Mouse (Mus musculus): Measurements from ENCODE around the gene Hivep1. TPM values are rescaled to one million over a fixed set of nuclear protein-coding genes. Genes with fewer than 3 reads are reported as not detected.

The Hivep1 gene
- polyA plus RNA-seq, 1 experiment from 2014 or later = 9.7 TPM

DNA sequence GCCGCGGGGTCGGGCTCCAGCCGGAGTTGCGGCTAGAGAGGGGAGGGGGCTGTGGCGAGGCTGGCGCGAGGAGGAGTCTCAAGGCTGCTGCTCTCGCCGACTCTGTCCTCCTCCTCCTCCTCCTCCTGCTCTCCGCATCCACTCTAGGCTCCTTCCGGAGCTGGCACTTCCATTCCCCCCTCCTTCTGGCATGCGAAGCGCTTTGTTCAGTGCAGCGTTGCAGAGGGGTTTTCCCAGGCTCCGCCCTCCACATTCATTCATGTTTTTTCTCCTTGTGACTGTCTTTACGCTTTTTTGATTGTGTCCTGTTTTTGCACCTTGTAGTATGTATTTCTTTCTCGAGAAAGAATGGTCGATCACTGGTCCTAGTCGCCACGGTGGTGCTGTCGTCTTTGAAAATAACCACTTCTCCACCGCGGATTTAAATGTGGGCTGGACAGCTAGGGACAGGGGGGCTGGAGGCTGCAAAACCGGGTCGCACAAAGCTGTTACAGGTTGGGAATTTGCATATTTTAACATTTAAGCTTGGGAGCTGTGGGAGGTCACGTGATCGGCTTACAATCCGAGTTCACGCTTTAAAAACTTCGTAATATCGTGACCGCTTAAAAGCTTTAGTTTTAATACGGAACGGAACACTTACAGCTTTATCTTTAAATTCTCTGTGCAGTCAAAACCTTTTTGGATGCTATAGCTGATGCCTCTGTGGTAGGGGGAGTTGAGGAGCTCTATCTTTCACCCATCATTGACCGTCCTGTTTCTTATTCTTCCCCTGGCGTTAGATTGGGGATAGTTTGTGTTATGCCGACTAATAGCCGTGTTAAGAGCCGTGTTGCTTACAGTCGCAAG lies 1.1 kb downstream of the Hivep1 start:
- Histone ChIP-seq H3K27me3 (no peaks in the 10 kb centered on the region), H3K9ac (peak overlapping the region; percentile 84), H3K27ac (replicated peaks) (peak overlapping the region; percentile 96), H3K9me3 (replicated peaks) (no peaks in the 10 kb centered on the region), H3K4me3 (replicated peaks) (peak overlapping the region; percentile 86), H3K36me3 (peaks cover 11% of the 10 kb centered on the region; the same call in 1 of the 2 replicates), H3K4me2 (replicated peaks) (peak overlapping the region; percentile 81), H3K4me1 (peaks cover 18% of the 10 kb centered on the region)
- under 1% methylated on average over 38 of the region's 41 CpGs for WGBS
- ATAC-seq (ENCODE audit: insufficient number of reproducible peaks, low FRiP score, low TSS enrichment, low read depth) = peak; percentile 25

DNA sequence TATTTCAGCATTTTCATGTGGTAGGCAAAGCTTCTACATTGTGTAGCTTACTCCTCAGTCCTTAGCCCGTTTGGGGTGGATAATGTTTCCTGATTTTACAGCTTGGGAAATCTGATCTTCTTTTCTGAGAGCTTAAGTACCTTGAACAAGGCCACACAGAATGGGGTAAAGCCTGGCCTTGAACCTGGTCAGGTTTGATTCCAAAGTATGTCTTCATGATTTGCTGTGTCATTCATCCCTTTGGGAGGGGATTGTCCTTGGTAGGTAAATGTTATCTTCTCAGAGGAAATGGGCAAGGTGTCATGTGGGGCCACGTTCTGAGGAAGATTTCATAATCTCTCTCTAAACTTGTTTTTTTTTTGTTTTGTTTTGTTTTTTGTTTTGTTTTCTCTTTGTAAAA lies 1.8 kb downstream of the Hivep1 start:
- no peak overlapping the region for H3K27ac ChIP-seq (replicated peaks)
- no peak for ATAC-seq (ENCODE audit: insufficient number of reproducible peaks, low FRiP score, low TSS enrichment, low read depth)
- 39% methylated on average over 2 of the region's 2 CpGs for WGBS
- peaks cover 11% of the 10 kb centered on the region; the same call in 1 of the 2 replicates for H3K36me3 ChIP-seq
- H3K4me3 ChIP-seq (replicated peaks) = peak overlapping the region; percentile 86
- peak overlapping the region; percentile 81 for H3K4me2 ChIP-seq (replicated peaks)
- H3K4me1 ChIP-seq = peaks cover 16% of the 10 kb centered on the region
- no peak overlapping the region for H3K9ac ChIP-seq
- H3K9me3 ChIP-seq (replicated peaks) = no peaks in the 10 kb centered on the region
- no peaks in the 10 kb centered on the region for H3K27me3 ChIP-seq

DNA sequence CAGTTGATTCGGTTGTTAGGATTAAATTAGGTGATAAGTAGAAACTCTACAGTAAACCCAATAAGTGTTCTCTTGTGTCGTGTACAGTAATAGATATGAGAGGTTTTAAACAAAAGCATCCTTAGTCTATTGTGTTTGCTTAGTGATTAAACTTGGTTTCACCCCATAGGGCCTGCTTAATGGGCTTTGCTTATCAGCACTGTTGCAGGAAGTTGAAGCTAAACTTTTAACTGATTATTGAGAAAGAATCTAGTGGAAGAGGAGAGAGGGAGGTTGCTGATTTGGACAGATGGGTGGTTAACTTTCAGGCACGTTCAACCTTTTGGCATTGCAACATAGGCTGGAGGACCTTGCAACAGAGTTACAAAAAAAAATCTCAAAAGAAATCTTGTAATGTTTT lies 2.3 kb downstream of the Hivep1 start:
- ATAC-seq (ENCODE audit: insufficient number of reproducible peaks, low FRiP score, low TSS enrichment, low read depth) = no peak
- Histone ChIP-seq H3K36me3 (peaks cover 11% of the 10 kb centered on the region; the same call in 1 of the 2 replicates), H3K27me3 (no peaks in the 10 kb centered on the region), H3K27ac (replicated peaks) (no peak overlapping the region), H3K9me3 (replicated peaks) (no peaks in the 10 kb centered on the region), H3K4me2 (replicated peaks) (no peak overlapping the region), H3K4me3 (replicated peaks) (no peak overlapping the region), H3K4me1 (peaks cover 11% of the 10 kb centered on the region), H3K9ac (no peak overlapping the region)
- 75% methylated on average over 3 of the region's 3 CpGs for WGBS

DNA sequence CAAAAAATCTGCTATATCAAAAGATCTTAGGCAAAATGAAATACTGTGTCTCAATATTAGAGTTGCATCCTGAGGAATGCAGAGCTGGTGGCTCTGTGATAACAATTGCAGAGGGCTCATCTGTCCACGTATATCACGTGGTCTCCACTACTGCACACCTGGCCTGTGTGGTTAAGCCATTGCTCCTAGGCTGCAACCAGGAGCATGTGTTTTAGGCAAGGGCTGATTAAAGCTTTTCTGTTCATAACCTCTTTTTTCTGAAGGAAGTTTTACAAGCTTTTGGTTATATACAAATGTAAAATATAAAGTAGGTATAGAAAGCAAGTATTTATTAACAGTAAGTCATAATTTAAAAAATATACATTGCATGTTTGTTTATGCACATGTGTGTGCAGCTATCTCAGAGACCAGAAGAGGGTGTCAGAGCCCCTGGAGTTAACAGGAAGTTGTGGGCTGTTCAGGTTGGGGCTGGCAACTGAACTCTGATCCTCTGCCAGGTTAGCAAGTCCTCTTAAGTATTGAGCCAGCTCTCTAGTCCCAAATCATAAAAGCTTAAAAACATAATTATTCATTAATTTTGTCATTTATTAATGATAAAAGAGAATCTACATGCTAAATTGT lies 5.0 kb downstream of the Hivep1 start:
- WGBS = 86% methylated on average over 2 of the region's 2 CpGs
- ATAC-seq (ENCODE audit: insufficient number of reproducible peaks, low FRiP score, low TSS enrichment, low read depth) = no peak
- Histone ChIP-seq H3K4me3 (replicated peaks) (no peak overlapping the region), H3K4me2 (replicated peaks) (no peak overlapping the region), H3K9ac (no peak overlapping the region), H3K4me1 (peaks cover 10% of the 10 kb centered on the region; the same call in 1 of the 2 replicates), H3K36me3 (peaks cover 12% of the 10 kb centered on the region; the same call in 1 of the 2 replicates), H3K27me3 (no peaks in the 10 kb centered on the region), H3K9me3 (replicated peaks) (no peaks in the 10 kb centered on the region), H3K27ac (replicated peaks) (no peak overlapping the region)

GRCm38 (mm10) chr13:42060846-42061630 lies 9.2 kb downstream of the Hivep1 start:
- H3K9me3 ChIP-seq (replicated peaks) = no peaks in the 10 kb centered on the region
- no peak overlapping the region for H3K4me2 ChIP-seq (replicated peaks)
- no peak for ATAC-seq (ENCODE audit: insufficient number of reproducible peaks, low FRiP score, low TSS enrichment, low read depth)
- H3K9ac ChIP-seq = no peak overlapping the region
- H3K27me3 ChIP-seq = no peaks in the 10 kb centered on the region
- peaks cover 14% of the 10 kb centered on the region; the same call in 1 of the 2 replicates for H3K36me3 ChIP-seq
- no peak overlapping the region for H3K27ac ChIP-seq (replicated peaks)
- H3K4me3 ChIP-seq (replicated peaks) = no peak overlapping the region
- H3K4me1 ChIP-seq = 0 out of 2 replicates have a peak, but pooled peaks cover 5% of the 10 kb centered on the region
- WGBS = 82% methylated on average over 10 of the region's 10 CpGs

GRCm38 (mm10) chr13:42064257-42064656 lies 12.4 kb downstream of the Hivep1 start:
- Histone ChIP-seq H3K9ac (no peak overlapping the region), H3K36me3 (peaks cover 8% of the 10 kb centered on the region; the same call in 1 of the 2 replicates), H3K27ac (replicated peaks) (no peak overlapping the region), H3K4me3 (replicated peaks) (no peak overlapping the region), H3K9me3 (replicated peaks) (no peaks in the 10 kb centered on the region), H3K4me2 (replicated peaks) (no peak overlapping the region), H3K27me3 (no peaks in the 10 kb centered on the region), H3K4me1 (0 out of 2 replicates have a peak, but pooled peaks cover 5% of the 10 kb centered on the region)
- no peak for ATAC-seq (ENCODE audit: insufficient number of reproducible peaks, low FRiP score, low TSS enrichment, low read depth)

GRCm38 (mm10) chr13:42070236-42070635 lies 18.4 kb downstream of the Hivep1 start:
- Histone ChIP-seq H3K9ac (no peak overlapping the region), H3K4me3 (replicated peaks) (no peak overlapping the region), H3K4me1 (no peaks in the 10 kb centered on the region), H3K36me3 (no peaks in the 10 kb centered on the region; the same call in 1 of the 2 replicates), H3K27ac (replicated peaks) (no peak overlapping the region), H3K27me3 (no peaks in the 10 kb centered on the region), H3K9me3 (replicated peaks) (no peaks in the 10 kb centered on the region), H3K4me2 (replicated peaks) (no peak overlapping the region)
- WGBS = 71% methylated on average over 4 of the region's 4 CpGs
- no peak for ATAC-seq (ENCODE audit: insufficient number of reproducible peaks, low FRiP score, low TSS enrichment, low read depth)

DNA sequence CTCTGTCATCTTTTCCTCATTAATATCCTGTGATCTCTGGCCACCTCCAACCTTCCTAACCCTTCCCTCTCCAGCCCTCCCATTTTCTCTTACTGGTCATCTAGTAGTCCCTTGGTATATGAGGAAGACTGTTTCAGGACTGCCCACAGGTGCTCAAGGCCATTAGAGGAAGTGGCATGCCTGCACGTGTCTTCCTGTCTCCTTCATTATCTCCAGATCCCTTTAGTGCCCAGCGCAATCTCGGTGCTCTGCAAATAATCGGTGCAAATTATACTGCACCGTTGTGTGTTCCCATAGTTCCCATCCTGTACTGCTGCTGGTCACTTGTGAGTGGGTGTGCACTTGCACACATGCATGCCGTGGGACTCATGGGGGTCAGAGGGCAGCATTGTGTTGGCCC lies 19.2 kb downstream of the Hivep1 start:
- Histone ChIP-seq H3K9ac (no peak overlapping the region), H3K27me3 (no peaks in the 10 kb centered on the region), H3K4me1 (no peaks in the 10 kb centered on the region), H3K36me3 (no peaks in the 10 kb centered on the region), H3K9me3 (replicated peaks) (no peaks in the 10 kb centered on the region), H3K4me3 (replicated peaks) (no peak overlapping the region), H3K4me2 (replicated peaks) (no peak overlapping the region), H3K27ac (replicated peaks) (no peak overlapping the region)
- WGBS = 81% methylated on average over 6 of the region's 6 CpGs
- no peak for ATAC-seq (ENCODE audit: insufficient number of reproducible peaks, low FRiP score, low TSS enrichment, low read depth)

DNA sequence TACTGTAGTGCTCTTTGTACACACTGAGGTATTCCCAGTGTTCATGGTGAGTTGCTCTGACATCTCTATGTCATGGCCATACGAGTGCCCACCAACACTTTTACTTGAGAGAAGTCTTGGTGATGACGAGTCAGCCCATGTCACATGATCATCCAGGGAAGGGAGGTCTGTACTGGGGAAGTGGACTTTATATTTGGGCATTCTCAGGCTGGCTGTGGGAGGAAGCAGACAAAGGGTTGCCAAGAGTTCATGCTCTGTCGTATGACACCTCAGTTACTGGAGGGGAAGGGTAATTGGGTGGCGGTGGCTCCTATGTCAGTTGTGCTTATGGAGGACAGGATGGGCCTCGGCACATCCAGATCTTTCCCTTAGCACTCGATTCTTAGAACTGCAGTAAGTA lies 21.5 kb downstream of the Hivep1 start:
- Histone ChIP-seq H3K27ac (replicated peaks) (no peak overlapping the region), H3K4me1 (no peaks in the 10 kb centered on the region), H3K27me3 (no peaks in the 10 kb centered on the region), H3K4me3 (replicated peaks) (no peak overlapping the region), H3K9me3 (replicated peaks) (no peaks in the 10 kb centered on the region), H3K9ac (no peak overlapping the region), H3K36me3 (no peaks in the 10 kb centered on the region), H3K4me2 (replicated peaks) (no peak overlapping the region)
- ATAC-seq (ENCODE audit: insufficient number of reproducible peaks, low FRiP score, low TSS enrichment, low read depth) = no peak
- WGBS = 70% methylated on average over 6 of the region's 6 CpGs

DNA sequence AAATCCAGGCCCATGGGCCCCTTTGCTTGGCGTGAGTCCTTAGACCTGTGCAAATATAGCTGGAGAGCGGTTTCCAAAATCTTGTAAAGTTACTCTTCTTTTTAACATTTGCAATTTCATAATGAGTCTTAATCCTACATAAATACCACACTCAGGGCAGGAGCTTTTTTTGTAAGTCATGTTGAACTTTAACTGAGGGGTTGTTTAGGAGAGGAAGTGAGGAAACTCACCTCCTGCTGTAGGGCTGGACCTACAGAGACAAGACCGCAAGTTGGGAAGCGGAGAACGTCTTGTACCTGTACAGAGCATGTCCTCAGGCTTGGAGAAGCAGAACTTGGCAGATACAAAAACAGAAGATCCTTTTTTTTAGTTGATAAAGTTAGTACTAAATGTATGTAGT lies 23.7 kb downstream of the Hivep1 start:
- ATAC-seq (ENCODE audit: insufficient number of reproducible peaks, low FRiP score, low TSS enrichment, low read depth) = no peak
- H3K4me3 ChIP-seq (replicated peaks) = no peak overlapping the region
- H3K4me1 ChIP-seq = no peaks in the 10 kb centered on the region
- H3K27ac ChIP-seq (replicated peaks) = no peak overlapping the region
- no peak overlapping the region for H3K9ac ChIP-seq
- 92% methylated on average over 5 of the region's 5 CpGs for WGBS
- H3K9me3 ChIP-seq (replicated peaks) = no peaks in the 10 kb centered on the region
- no peak overlapping the region for H3K4me2 ChIP-seq (replicated peaks)
- H3K36me3 ChIP-seq = no peaks in the 10 kb centered on the region
- H3K27me3 ChIP-seq = no peaks in the 10 kb centered on the region

DNA sequence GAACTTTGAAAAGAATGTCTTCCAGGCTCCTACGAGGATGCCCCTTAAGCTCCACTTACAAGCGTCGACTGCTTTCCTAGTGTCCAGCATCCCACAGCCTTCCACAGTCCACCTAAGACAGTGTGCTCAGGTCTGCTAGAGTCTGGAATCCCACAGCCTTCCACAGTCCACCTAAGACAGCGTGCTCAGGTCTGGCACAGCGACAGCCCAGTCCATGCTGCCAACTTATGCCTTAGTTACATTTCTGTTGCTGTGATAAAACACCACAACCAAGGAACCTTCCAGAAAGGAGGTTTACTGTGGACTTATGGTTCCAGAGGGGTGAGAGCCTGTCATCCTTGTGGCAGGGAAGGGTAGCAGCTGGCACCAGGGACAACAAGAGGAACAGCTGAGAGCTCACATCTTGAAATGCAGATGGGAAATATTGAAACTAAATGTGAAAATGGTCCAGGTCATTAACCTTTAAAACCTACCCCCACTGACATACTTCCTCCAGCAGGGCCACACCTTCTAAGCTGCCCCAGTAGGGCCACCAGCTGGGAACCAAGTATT lies 25.0 kb downstream of the Hivep1 start:
- WGBS = 90% methylated on average over 5 of the region's 5 CpGs
- no peaks in the 10 kb centered on the region for H3K9me3 ChIP-seq (replicated peaks)

More for the DNA sequence above, 25.0 kb downstream of the Hivep1 start:
- Histone ChIP-seq H3K27ac (replicated peaks) (no peak overlapping the region), H3K9ac (no peak overlapping the region), H3K4me2 (replicated peaks) (no peak overlapping the region), H3K27me3 (no peaks in the 10 kb centered on the region), H3K4me3 (replicated peaks) (no peak overlapping the region), H3K4me1 (no peaks in the 10 kb centered on the region), H3K36me3 (no peaks in the 10 kb centered on the region)
- no peak for ATAC-seq (ENCODE audit: insufficient number of reproducible peaks, low FRiP score, low TSS enrichment, low read depth)

Data from embryonic facial prominence, embryonic 15.5 days (tissue).